Mouse (Mus musculus) hindbrain, embryonic 11.5 days (tissue): ENCODE measurements around the gene Gtpbp6. TPM values are rescaled to one million over a fixed set of nuclear protein-coding genes. Genes with fewer than 3 reads are reported as not detected.
A peak's percentile ranks its signal among the peaks of the same experiment; 100 is the strongest.

Source experiments
- ATAC-seq: fragments of 200-750 bp; cut with Nextera tagmentation; 2 replicates; pipeline ENCODE4 v1.8.0; 2017; ENCODE audit warnings: mild to moderate bottlenecking, moderate TSS enrichment, moderate library complexity; ENCODE audit not compliant: low FRiP score
- DNase-seq: peaks from one replicate; pipeline ENCODE4 v3.0.0-alpha.2; 2015; ENCODE audit warnings: low spot score
- H3K27ac ChIP-seq: fragments of 300-500 bp; sonication (generic); 2 replicates; pipeline ENCODE4 v1.5.1; 2014; ENCODE audit warnings: mild to moderate bottlenecking, low read depth, low read length
- H3K27me3 ChIP-seq: fragments of 300-500 bp; sonication (generic); 2 replicates; pipeline ENCODE4 v1.6.1; 2014; ENCODE audit warnings: mild to moderate bottlenecking, low read length, moderate library complexity, mixed read lengths; ENCODE audit not compliant: control insufficient read depth, insufficient read depth
- H3K36me3 ChIP-seq: fragments of 300-500 bp; sonication (generic); 2 replicates; pipeline ENCODE4 v1.6.1; 2014; ENCODE audit warnings: mild to moderate bottlenecking, low read length, moderate library complexity, mixed read lengths; ENCODE audit not compliant: control insufficient read depth, insufficient read depth
- H3K4me1 ChIP-seq: fragments of 300-500 bp; sonication (generic); replicated peaks from 2 replicates; pipeline ENCODE4 v1.6.1; 2014; ENCODE audit warnings: low read length, mixed read lengths; ENCODE audit not compliant: control insufficient read depth, insufficient read depth
- H3K4me2 ChIP-seq: fragments of 300-500 bp; sonication (generic); replicated peaks from 2 replicates; pipeline ENCODE4 v1.6.1; 2014; ENCODE audit warnings: mild to moderate bottlenecking, low read depth, low read length
- H3K4me3 ChIP-seq: fragments of 300-500 bp; sonication (generic); 2 replicates; pipeline ENCODE4 v1.5.1; 2014; ENCODE audit warnings: low read depth, low read length
- H3K9ac ChIP-seq: fragments of 300-500 bp; sonication (generic); 2 replicates; pipeline ENCODE4 v1.6.1; 2014; ENCODE audit warnings: low read depth, low read length
- H3K9me3 ChIP-seq: fragments of 300-500 bp; sonication (generic); 2 replicates; pipeline ENCODE4 v1.6.1; 2016; ENCODE audit warnings: low read length; ENCODE audit not compliant: control insufficient read depth
- WGBS: fragments of 180-500 bp; shearing (Covaris S2); extraction: QIAGEN DNeasy Blood & Tissue Kit; methylation state at CpG from one replicate; pipeline ENCODE4 v1.1.7; 2014; 5-methylcytosine and 5-hydroxymethylcytosine counted together
- polyA plus RNA-seq: library from polyadenylated mRNA; unstranded; fragments of >200 nt; fragmentation: Nextera tagmentation; extraction: Ambion mirVana; gene quantifications from 2 replicates; pipeline ENCODE4 v1.2.1, GENCODE M21; 2014

Gene Gtpbp6
- polyA plus RNA-seq, 1 experiment from 2014 or later: 29.5 TPM

- H3K4me2 ChIP-seq: no peak overlapping the region
- peaks cover 28% of the 10 kb centered on the region for H3K36me3 ChIP-seq
- no peak for DNase-seq
- 93% methylated on average over 19 of the region's 19 CpGs for WGBS
- no peak for ATAC-seq
- peaks cover 5% of the 10 kb centered on the region; the same call in 1 of the 2 replicates for H3K27me3 ChIP-seq
- H3K27ac ChIP-seq: no peak overlapping the region
- no peak overlapping the region for H3K4me3 ChIP-seq
- no peaks in the 10 kb centered on the region for H3K9me3 ChIP-seq
- peaks cover 8% of the 10 kb centered on the region; the same call in 1 of the 2 replicates for H3K4me1 ChIP-seq
- H3K9ac ChIP-seq: no peak overlapping the region
Measured at GRCm38 (mm10) chr5:110102853-110103625, 5.0 kb downstream of the Gtpbp6 start.

- Histone ChIP-seq H3K27me3 (peaks cover 5% of the 10 kb centered on the region; the same call in 1 of the 2 replicates), H3K9me3 (no peaks in the 10 kb centered on the region), H3K9ac (no peak overlapping the region), H3K27ac (no peak overlapping the region), H3K4me3 (no peak overlapping the region), H3K4me1 (peaks cover 8% of the 10 kb centered on the region; the same call in 1 of the 2 replicates), H3K36me3 (peaks cover 28% of the 10 kb centered on the region), H3K4me2 (no peak overlapping the region)
- ATAC-seq: no peak
- WGBS: 95% methylated on average over 13 of the region's 13 CpGs
- DNase-seq: no peak
Measured at GRCm38 (mm10) chr5:110102429-110102828, 5.6 kb downstream of the Gtpbp6 start.

- H3K4me1 ChIP-seq: peaks cover 8% of the 10 kb centered on the region; the same call in 1 of the 2 replicates
- H3K4me3 ChIP-seq: peak overlapping the region; percentile 30
- no peaks in the 10 kb centered on the region for H3K9me3 ChIP-seq
- H3K9ac ChIP-seq: no peak overlapping the region
- H3K4me2 ChIP-seq: peak overlapping the region; percentile 56
- DNase-seq (peak; percentile 54), ATAC-seq (peak; percentile 56)
- no peak overlapping the region for H3K27ac ChIP-seq
- peaks cover 5% of the 10 kb centered on the region; the same call in 1 of the 2 replicates for H3K27me3 ChIP-seq
- WGBS: 17% methylated on average over 33 of the region's 34 CpGs
- H3K36me3 ChIP-seq: peaks cover 28% of the 10 kb centered on the region
Measured at GRCm38 (mm10) chr5:110101716-110102347, 6.2 kb downstream of the Gtpbp6 start.

- ATAC-seq (peak; percentile 31), DNase-seq (peak; percentile 55)
- no peak overlapping the region for H3K27ac ChIP-seq
- peak overlapping the region; percentile 30 for H3K4me3 ChIP-seq
- peak overlapping the region; percentile 56 for H3K4me2 ChIP-seq
- no peaks in the 10 kb centered on the region for H3K9me3 ChIP-seq
- H3K4me1 ChIP-seq: peaks cover 6% of the 10 kb centered on the region; the same call in 1 of the 2 replicates
- peaks cover 28% of the 10 kb centered on the region for H3K36me3 ChIP-seq
- under 1% methylated on average over 31 of the region's 37 CpGs for WGBS
- H3K27me3 ChIP-seq: peaks cover 5% of the 10 kb centered on the region; the same call in 1 of the 2 replicates
- no peak overlapping the region for H3K9ac ChIP-seq
Measured at GRCm38 (mm10) chr5:110100921-110101631, 6.9 kb downstream of the Gtpbp6 start.

- peak within 1 kb of the TSS; percentile 56 for H3K4me2 ChIP-seq
- H3K4me3 ChIP-seq: peak within 1 kb of the TSS; percentile 30
- peak; percentile 5; the same call in 1 of the 2 replicates for ATAC-seq
- peaks cover 20% of the 10 kb centered on the region; the same call in 1 of the 2 replicates for H3K36me3 ChIP-seq
- H3K27ac ChIP-seq: no peak within 1 kb of the TSS
- H3K9ac ChIP-seq: no peak within 1 kb of the TSS
- no peak for DNase-seq
- H3K27me3 ChIP-seq: peaks cover 5% of the 10 kb centered on the region; the same call in 1 of the 2 replicates
- no peaks in the 10 kb centered on the region for H3K9me3 ChIP-seq
- 7% methylated on average over 25 of the region's 25 CpGs for WGBS
- H3K4me1 ChIP-seq: peaks cover 6% of the 10 kb centered on the region; the same call in 1 of the 2 replicates
Measured at GRCm38 (mm10) chr5:110099656-110100580, 8.1 kb downstream of the Gtpbp6 start, which contains the start of gene Plcxd1. Gene Plcxd1, plus strand, starts transcription at chr5:110099969.

- Histone ChIP-seq H3K27ac (no peak overlapping the region), H3K27me3 (peaks cover 5% of the 10 kb centered on the region; the same call in 1 of the 2 replicates), H3K9me3 (no peaks in the 10 kb centered on the region), H3K9ac (no peak overlapping the region), H3K36me3 (peaks cover 11% of the 10 kb centered on the region; the same call in 1 of the 2 replicates), H3K4me2 (no peak overlapping the region), H3K4me3 (no peak overlapping the region), H3K4me1 (peaks cover 6% of the 10 kb centered on the region)
- WGBS: 38% methylated on average over 1 of the region's 1 CpGs
- ATAC-seq (no peak), DNase-seq (no peak)
Measured at GRCm38 (mm10) chr5:110098991-110099477, 9.0 kb downstream of the Gtpbp6 start.

GRCm38 (mm10) chr5:110094847-110095213 lies 13.2 kb downstream of the Gtpbp6 start:
- H3K9me3 ChIP-seq: no peaks in the 10 kb centered on the region
- ATAC-seq: peak; percentile 46; the same call in 1 of the 2 replicates
- H3K9ac ChIP-seq: peak overlapping the region; percentile 62
- H3K27ac ChIP-seq: peak overlapping the region; percentile 30; the same call in 1 of the 2 replicates
- peak overlapping the region; percentile 46 for H3K4me3 ChIP-seq
- no peak for DNase-seq
- no peaks in the 10 kb centered on the region for H3K27me3 ChIP-seq
- 9% methylated on average over 4 of the region's 4 CpGs for WGBS
- peak overlapping the region; percentile 55 for H3K4me2 ChIP-seq
- no peaks in the 10 kb centered on the region for H3K36me3 ChIP-seq
- H3K4me1 ChIP-seq: no peaks in the 10 kb centered on the region; the same call in 1 of the 2 replicates
